Mouse (Mus musculus): Measurements from ENCODE around the gene Hoxb6. TPM values are rescaled to one million over a fixed set of nuclear protein-coding genes. Genes with fewer than 3 reads are reported as not detected.

The Hoxb6 gene
- polyA plus RNA-seq, 1 experiment from 2014 or later: 8.3 TPM

GRCm38 (mm10) chr11:96259038-96259437 lies 33.2 kb upstream of the Hoxb6 start:
- ATAC-seq (ENCODE audit: insufficient read depth, low FRiP score): no peak
- no peaks in the 10 kb centered on the region for H3K36me3 ChIP-seq (ENCODE audit: control insufficient read depth, insufficient read depth, low read length)

GRCm38 (mm10) chr11:96259511-96259910 lies 32.8 kb upstream of the Hoxb6 start:
- H3K4me1 ChIP-seq (ENCODE audit: control insufficient read depth, insufficient read depth, low read length): no peaks in the 10 kb centered on the region
- ATAC-seq (ENCODE audit: insufficient read depth, low FRiP score): no peak
- 4% methylated on average over 1 of the region's 1 CpGs for WGBS
- no peak overlapping the region for H3K27ac ChIP-seq (ENCODE audit: low read length)
- peaks cover 95% of the 10 kb centered on the region for H3K27me3 ChIP-seq (ENCODE audit: control insufficient read depth, insufficient read depth, low read length)
- H3K36me3 ChIP-seq (ENCODE audit: control insufficient read depth, insufficient read depth, low read length): no peaks in the 10 kb centered on the region
- H3K9me3 ChIP-seq (replicated peaks; ENCODE audit: control insufficient read depth, low read length): no peaks in the 10 kb centered on the region
- no peak overlapping the region for H3K4me3 ChIP-seq (replicated peaks; ENCODE audit: low read length)
- no peak overlapping the region for H3K9ac ChIP-seq (ENCODE audit: low read length)
- H3K4me2 ChIP-seq (ENCODE audit: low read depth, low read length): no peak overlapping the region

More at GRCm38 (mm10) chr11:96259038-96259437, 33.2 kb upstream of the Hoxb6 start:
- Histone ChIP-seq H3K4me3 (replicated peaks; ENCODE audit: low read length) (no peak overlapping the region), H3K27ac (ENCODE audit: low read length) (no peak overlapping the region), H3K27me3 (ENCODE audit: control insufficient read depth, insufficient read depth, low read length) (peaks cover 95% of the 10 kb centered on the region), H3K9me3 (replicated peaks; ENCODE audit: control insufficient read depth, low read length) (no peaks in the 10 kb centered on the region), H3K4me2 (ENCODE audit: low read depth, low read length) (no peak overlapping the region), H3K9ac (ENCODE audit: low read length) (no peak overlapping the region), H3K4me1 (ENCODE audit: control insufficient read depth, insufficient read depth, low read length) (no peaks in the 10 kb centered on the region)
- WGBS: 4% methylated on average over 2 of the region's 2 CpGs

DNA sequence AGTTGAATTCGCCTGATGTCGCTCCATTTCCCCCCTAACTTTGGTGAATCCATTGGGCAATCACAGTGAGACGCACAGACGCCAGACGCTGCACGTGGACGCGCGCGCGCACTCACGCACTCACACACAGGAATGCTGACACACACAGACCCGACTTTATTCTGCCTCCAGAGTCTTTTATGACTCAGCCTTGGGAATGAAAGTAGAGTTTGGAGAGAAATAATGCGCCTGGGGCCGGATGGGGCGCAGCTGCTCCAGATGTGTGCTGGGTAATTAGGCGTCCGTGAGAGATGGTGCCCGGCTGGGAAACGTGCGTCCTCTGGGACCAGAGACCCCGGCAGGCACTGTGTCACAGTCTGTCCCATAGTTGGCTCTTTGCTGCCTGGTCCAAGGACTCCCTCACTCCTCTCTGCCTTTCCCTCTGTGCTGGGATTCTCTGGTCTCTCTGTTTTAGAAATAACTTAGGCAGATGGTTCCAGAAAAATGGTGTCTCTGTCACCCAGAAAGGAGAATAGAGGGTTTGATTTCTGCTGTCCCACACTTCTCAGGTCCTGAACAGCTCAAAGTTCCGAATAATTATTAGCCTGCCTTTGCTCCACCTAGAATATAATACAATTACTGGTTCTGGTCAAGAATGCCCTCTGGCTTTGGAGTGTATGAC lies 31.8 kb upstream of the Hoxb6 start:
- Histone ChIP-seq H3K4me2 (ENCODE audit: low read depth, low read length) (no peak overlapping the region), H3K36me3 (ENCODE audit: control insufficient read depth, insufficient read depth, low read length) (no peaks in the 10 kb centered on the region), H3K9ac (ENCODE audit: low read length) (no peak overlapping the region), H3K27ac (ENCODE audit: low read length) (no peak overlapping the region), H3K4me3 (replicated peaks; ENCODE audit: low read length) (no peak overlapping the region), H3K4me1 (ENCODE audit: control insufficient read depth, insufficient read depth, low read length) (no peaks in the 10 kb centered on the region), H3K27me3 (ENCODE audit: control insufficient read depth, insufficient read depth, low read length) (peaks cover 95% of the 10 kb centered on the region), H3K9me3 (replicated peaks; ENCODE audit: control insufficient read depth, low read length) (no peaks in the 10 kb centered on the region)
- ATAC-seq (ENCODE audit: insufficient read depth, low FRiP score): no peak
- 2% methylated on average over 23 of the region's 23 CpGs for WGBS

GRCm38 (mm10) chr11:96261323-96261890 lies 30.9 kb upstream of the Hoxb6 start:
- H3K27ac ChIP-seq (ENCODE audit: low read length): no peak overlapping the region
- H3K4me2 ChIP-seq (ENCODE audit: low read depth, low read length): no peak overlapping the region
- peaks cover 96% of the 10 kb centered on the region for H3K27me3 ChIP-seq (ENCODE audit: control insufficient read depth, insufficient read depth, low read length)
- no peak overlapping the region for H3K9ac ChIP-seq (ENCODE audit: low read length)
- no peaks in the 10 kb centered on the region for H3K36me3 ChIP-seq (ENCODE audit: control insufficient read depth, insufficient read depth, low read length)
- no peaks in the 10 kb centered on the region for H3K4me1 ChIP-seq (ENCODE audit: control insufficient read depth, insufficient read depth, low read length)
- H3K9me3 ChIP-seq (replicated peaks; ENCODE audit: control insufficient read depth, low read length): no peaks in the 10 kb centered on the region
- no peak for ATAC-seq (ENCODE audit: insufficient read depth, low FRiP score)
- 2% methylated on average over 24 of the region's 24 CpGs for WGBS
- H3K4me3 ChIP-seq (replicated peaks; ENCODE audit: low read length): no peak overlapping the region

- no peak overlapping the region for H3K4me3 ChIP-seq (replicated peaks; ENCODE audit: low read length)
- H3K9ac ChIP-seq (ENCODE audit: low read length): no peak overlapping the region
- no peak overlapping the region for H3K27ac ChIP-seq (ENCODE audit: low read length)
- no peaks in the 10 kb centered on the region for H3K4me1 ChIP-seq (ENCODE audit: control insufficient read depth, insufficient read depth, low read length)
- no peaks in the 10 kb centered on the region for H3K36me3 ChIP-seq (ENCODE audit: control insufficient read depth, insufficient read depth, low read length)
- whole genome bisulfite sequencing: 10% methylated on average over 6 of the region's 6 CpGs
- ATAC-seq (ENCODE audit: insufficient read depth, low FRiP score): no peak
- H3K9me3 ChIP-seq (replicated peaks; ENCODE audit: control insufficient read depth, low read length): no peaks in the 10 kb centered on the region
- peaks cover 97% of the 10 kb centered on the region for H3K27me3 ChIP-seq (ENCODE audit: control insufficient read depth, insufficient read depth, low read length)
- H3K4me2 ChIP-seq (ENCODE audit: low read depth, low read length): no peak overlapping the region
Measured at GRCm38 (mm10) chr11:96262262-96262830, 29.9 kb upstream of the Hoxb6 start.

DNA sequence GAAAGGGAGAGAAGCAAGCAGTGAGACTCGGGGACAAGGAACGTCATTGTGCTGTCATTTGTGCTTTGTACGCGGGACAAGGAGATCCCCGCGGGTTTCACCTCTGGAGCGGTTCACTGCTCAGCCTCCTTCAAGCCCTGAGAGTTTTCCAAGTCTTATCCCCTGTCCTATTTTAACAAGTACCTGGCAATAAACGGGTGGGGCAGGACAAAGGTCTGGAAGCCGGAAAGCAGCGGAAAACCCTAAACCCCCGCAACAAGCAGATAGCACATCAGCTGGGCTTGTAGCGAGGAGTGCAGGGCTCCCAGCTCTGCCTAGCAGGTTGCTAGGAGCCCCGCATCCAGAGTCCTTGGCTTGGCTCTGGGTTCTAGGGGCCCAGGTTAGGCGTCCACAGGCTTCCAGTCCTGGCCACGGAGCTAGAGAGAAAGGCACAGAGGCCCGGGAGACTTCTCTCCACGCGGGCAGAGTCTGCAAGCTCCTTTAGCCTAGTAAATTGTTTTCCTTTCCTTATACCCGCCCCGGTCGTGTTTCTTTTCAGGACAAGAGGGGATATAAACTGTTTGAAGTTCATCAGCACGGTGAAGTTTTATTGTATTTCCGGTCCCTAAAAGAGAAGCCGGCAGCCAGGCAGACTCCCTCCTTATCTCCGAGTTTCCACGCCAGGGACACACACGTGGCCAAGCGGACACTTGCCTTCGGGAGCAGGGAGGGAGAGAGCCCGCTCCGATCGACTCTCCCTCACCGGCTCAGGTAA lies 28.5 kb upstream of the Hoxb6 start:
- 3% methylated on average over 33 of the region's 33 CpGs for WGBS
- Histone ChIP-seq H3K4me3 (replicated peaks; ENCODE audit: low read length) (no peak overlapping the region), H3K4me1 (ENCODE audit: control insufficient read depth, insufficient read depth, low read length) (no peaks in the 10 kb centered on the region), H3K27me3 (ENCODE audit: control insufficient read depth, insufficient read depth, low read length) (peaks cover 94% of the 10 kb centered on the region), H3K27ac (ENCODE audit: low read length) (no peak overlapping the region), H3K9me3 (replicated peaks; ENCODE audit: control insufficient read depth, low read length) (no peaks in the 10 kb centered on the region), H3K9ac (ENCODE audit: low read length) (no peak overlapping the region), H3K4me2 (ENCODE audit: low read depth, low read length) (no peak overlapping the region), H3K36me3 (ENCODE audit: control insufficient read depth, insufficient read depth, low read length) (no peaks in the 10 kb centered on the region)
- ATAC-seq (ENCODE audit: insufficient read depth, low FRiP score): no peak

DNA sequence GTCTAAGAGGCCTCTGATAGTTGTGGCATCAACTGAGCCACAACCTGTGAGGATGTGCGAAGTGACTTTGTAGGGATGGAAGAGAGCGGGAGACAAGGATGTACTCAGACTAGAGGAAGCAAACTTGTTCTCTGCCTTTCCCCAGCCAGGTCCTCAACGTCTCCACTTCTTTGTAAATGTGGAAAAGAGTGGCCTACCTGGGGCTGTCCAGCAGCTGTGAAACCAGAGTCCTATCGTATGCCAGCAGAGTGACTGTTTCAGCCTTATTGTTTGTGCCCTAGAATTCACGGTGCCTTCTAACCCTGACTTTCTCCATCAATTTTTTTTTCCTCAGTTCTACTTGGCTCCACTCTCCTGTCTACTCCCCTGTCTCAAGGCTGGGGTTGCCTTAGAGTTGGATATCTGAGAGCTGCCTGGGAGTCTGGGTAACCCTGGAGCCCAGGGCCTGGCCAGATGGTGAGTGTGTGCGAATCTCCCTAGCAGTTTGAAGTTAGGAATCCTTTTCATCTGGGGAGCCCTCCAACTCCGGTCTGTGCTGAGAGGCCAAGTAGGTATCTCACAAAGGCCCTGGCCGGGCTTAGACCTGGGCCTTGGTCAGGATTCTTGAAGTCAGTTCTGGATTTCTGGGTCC lies 27.8 kb upstream of the Hoxb6 start:
- no peaks in the 10 kb centered on the region for H3K36me3 ChIP-seq (ENCODE audit: control insufficient read depth, insufficient read depth, low read length)
- no peaks in the 10 kb centered on the region for H3K9me3 ChIP-seq (replicated peaks; ENCODE audit: control insufficient read depth, low read length)
- H3K27me3 ChIP-seq (ENCODE audit: control insufficient read depth, insufficient read depth, low read length): peaks cover 94% of the 10 kb centered on the region
- WGBS: 12% methylated on average over 8 of the region's 8 CpGs
- no peak for ATAC-seq (ENCODE audit: insufficient read depth, low FRiP score)
- no peaks in the 10 kb centered on the region for H3K4me1 ChIP-seq (ENCODE audit: control insufficient read depth, insufficient read depth, low read length)
- no peak overlapping the region for H3K4me3 ChIP-seq (replicated peaks; ENCODE audit: low read length)
- H3K4me2 ChIP-seq (ENCODE audit: low read depth, low read length): no peak overlapping the region
- H3K27ac ChIP-seq (ENCODE audit: low read length): no peak overlapping the region
- no peak overlapping the region for H3K9ac ChIP-seq (ENCODE audit: low read length)

GRCm38 (mm10) chr11:96265954-96266353 lies 26.3 kb upstream of the Hoxb6 start:
- Histone ChIP-seq H3K4me1 (ENCODE audit: control insufficient read depth, insufficient read depth, low read length) (peaks cover under 1% of the 10 kb centered on the region; the same call in 1 of the 2 replicates), H3K27ac (ENCODE audit: low read length) (no peak overlapping the region), H3K36me3 (ENCODE audit: control insufficient read depth, insufficient read depth, low read length) (no peaks in the 10 kb centered on the region), H3K4me2 (ENCODE audit: low read depth, low read length) (no peak overlapping the region), H3K27me3 (ENCODE audit: control insufficient read depth, insufficient read depth, low read length) (peaks cover 94% of the 10 kb centered on the region), H3K9me3 (replicated peaks; ENCODE audit: control insufficient read depth, low read length) (no peaks in the 10 kb centered on the region), H3K9ac (ENCODE audit: low read length) (no peak overlapping the region), H3K4me3 (replicated peaks; ENCODE audit: low read length) (no peak overlapping the region)
- WGBS: 3% methylated on average over 7 of the region's 7 CpGs
- ATAC-seq (ENCODE audit: insufficient read depth, low FRiP score): no peak

All from stomach, embryonic 16.5 days (tissue).